Mouse (Mus musculus) stomach, embryonic 14.5 days (tissue): Measurements from ENCODE around the gene Rap2c. TPM values are rescaled to one million over a fixed set of nuclear protein-coding genes. Genes with fewer than 3 reads are reported as not detected.

Experiments used
- ATAC-seq: fragments of 200-750 bp; cut with Nextera tagmentation; 2 replicates; pipeline ENCODE4 v1.8.0; 2017; ENCODE audit warnings: low read depth, moderate TSS enrichment; ENCODE audit not compliant: insufficient number of reproducible peaks, insufficient read depth, low FRiP score
- H3K27ac ChIP-seq: fragments of 300-500 bp; sonication (generic); 2 replicates; pipeline ENCODE4 v1.5.1; 2014; ENCODE audit warnings: mild to moderate bottlenecking, low read length, moderate library complexity, mixed read lengths
- H3K27me3 ChIP-seq: fragments of 300-500 bp; sonication (generic); 2 replicates; pipeline ENCODE4 v1.6.1; 2014; ENCODE audit warnings: low read length, control low read depth, mixed read lengths; ENCODE audit not compliant: control insufficient read depth, insufficient read depth
- H3K36me3 ChIP-seq: fragments of 300-500 bp; sonication (generic); 2 replicates; pipeline ENCODE4 v1.6.1; 2014; ENCODE audit warnings: mild to moderate bottlenecking, control low read depth, low read length, moderate library complexity, mixed read lengths; ENCODE audit not compliant: control insufficient read depth, insufficient read depth
- H3K4me1 ChIP-seq: fragments of 300-500 bp; sonication (generic); 2 replicates; pipeline ENCODE4 v1.6.1; 2014; ENCODE audit warnings: low read length, control low read depth, mixed read lengths; ENCODE audit not compliant: control insufficient read depth, insufficient read depth
- H3K4me2 ChIP-seq: fragments of 300-500 bp; sonication (generic); replicated peaks from 2 replicates; pipeline ENCODE4 v1.6.1; 2014; ENCODE audit warnings: low read depth, low read length, control low read depth
- H3K4me3 ChIP-seq: fragments of 300-500 bp; sonication (generic); 2 replicates; pipeline ENCODE4 v1.5.1; 2014; ENCODE audit warnings: low read depth, low read length, control low read depth
- H3K9ac ChIP-seq: fragments of 300-500 bp; sonication (generic); replicated peaks from 2 replicates; pipeline ENCODE4 v1.6.1; 2014; ENCODE audit warnings: low read depth, mild to moderate bottlenecking, control low read depth, low read length, moderate library complexity, mixed read lengths
- H3K9me3 ChIP-seq: fragments of 300-500 bp; sonication (generic); 2 replicates; pipeline ENCODE4 v1.6.1; 2016; ENCODE audit warnings: low read depth, low read length, control low read depth; ENCODE audit not compliant: control insufficient read depth
- WGBS: fragments of 180-500 bp; shearing (Covaris S2); extraction: QIAGEN DNeasy Blood & Tissue Kit; methylation state at CpG from one replicate; pipeline ENCODE4 v1.1.7; 2014; 5-methylcytosine and 5-hydroxymethylcytosine counted together
- polyA plus RNA-seq: library from polyadenylated mRNA; unstranded; fragments of >200 nt; fragmentation: Nextera tagmentation; extraction: Ambion mirVana; gene quantifications from 2 replicates; pipeline ENCODE4 v1.2.1, GENCODE M21; 2014

Rap2c gene
- polyA plus RNA-seq, 1 experiment from 2014 or later = 26.5 TPM

DNA sequence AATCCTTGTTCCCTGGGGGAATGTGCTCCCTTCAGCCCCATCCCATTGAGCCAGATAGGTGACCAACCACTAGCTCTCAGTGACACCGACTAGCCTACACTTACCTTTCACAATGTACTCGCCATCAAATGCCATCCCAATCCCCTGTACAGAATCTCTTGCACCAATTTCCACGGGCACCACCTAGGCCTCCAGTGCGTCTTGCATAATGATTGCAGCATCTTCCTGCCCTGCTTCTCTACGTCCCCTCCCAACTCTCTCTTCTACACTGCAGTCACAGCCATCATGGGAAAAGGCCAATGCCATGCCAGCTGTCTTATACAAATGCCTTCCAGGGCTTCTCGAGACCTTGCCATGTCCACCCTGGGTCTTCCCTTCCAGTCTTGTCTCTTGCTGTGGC lies 27.9 kb downstream of the Rap2c start:
- Histone ChIP-seq H3K27ac (no peak overlapping the region), H3K4me1 (no peaks in the 10 kb centered on the region), H3K36me3 (no peaks in the 10 kb centered on the region), H3K9ac (no peak overlapping the region), H3K4me3 (no peak overlapping the region), H3K4me2 (no peak overlapping the region), H3K9me3 (no peaks in the 10 kb centered on the region), H3K27me3 (no peaks in the 10 kb centered on the region)
- ATAC-seq = no peak
- WGBS = 82% methylated on average over 6 of the region's 6 CpGs

DNA sequence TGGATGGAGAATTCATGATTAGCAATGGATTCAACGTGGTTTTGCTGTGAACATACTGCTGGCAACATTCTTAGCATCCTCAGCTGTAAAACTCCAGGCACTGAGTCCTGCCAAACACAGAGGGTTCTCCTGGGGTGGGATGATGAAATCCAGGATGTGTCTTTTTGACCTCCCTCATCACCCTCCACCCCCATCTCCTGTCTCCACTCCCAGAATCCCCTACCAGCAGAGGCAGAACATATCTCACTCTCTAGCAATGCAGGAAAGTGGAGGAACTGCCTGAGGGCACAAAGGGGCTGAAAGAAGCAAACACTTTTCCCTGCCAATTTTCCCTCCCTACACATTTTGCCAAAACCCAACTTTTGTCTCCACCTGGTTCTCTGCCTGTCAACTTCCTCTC lies 29.2 kb downstream of the Rap2c start:
- Histone ChIP-seq H3K4me1 (no peaks in the 10 kb centered on the region), H3K27ac (no peak overlapping the region)
- ATAC-seq = no peak

DNA sequence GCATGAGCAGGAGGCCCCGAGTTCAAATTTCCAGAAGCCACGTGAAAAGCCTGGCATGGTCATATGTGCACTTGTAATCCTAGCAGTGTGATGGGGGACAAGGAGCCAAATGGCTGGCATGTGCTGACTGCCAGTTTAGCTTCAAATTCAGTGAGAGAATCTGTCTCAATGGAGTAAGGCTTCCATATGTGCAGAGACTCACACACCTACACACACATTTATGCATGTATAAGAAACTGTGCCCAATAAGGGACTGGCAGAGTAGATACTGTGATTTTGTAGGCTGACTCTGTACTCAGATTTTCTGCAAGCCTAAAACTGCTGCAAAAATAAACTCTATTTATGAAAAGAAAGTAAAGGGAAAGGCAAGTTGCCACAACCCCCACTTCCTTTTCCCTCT lies 39.4 kb downstream of the Rap2c start:
- no peak overlapping the region for H3K9ac ChIP-seq

More for the DNA sequence above, 29.2 kb downstream of the Rap2c start:
- Histone ChIP-seq H3K4me3 (no peak overlapping the region), H3K27me3 (no peaks in the 10 kb centered on the region), H3K4me2 (no peak overlapping the region), H3K9ac (no peak overlapping the region), H3K9me3 (no peaks in the 10 kb centered on the region), H3K36me3 (no peaks in the 10 kb centered on the region)
- WGBS = 39% methylated on average over 1 of the region's 1 CpGs

DNA sequence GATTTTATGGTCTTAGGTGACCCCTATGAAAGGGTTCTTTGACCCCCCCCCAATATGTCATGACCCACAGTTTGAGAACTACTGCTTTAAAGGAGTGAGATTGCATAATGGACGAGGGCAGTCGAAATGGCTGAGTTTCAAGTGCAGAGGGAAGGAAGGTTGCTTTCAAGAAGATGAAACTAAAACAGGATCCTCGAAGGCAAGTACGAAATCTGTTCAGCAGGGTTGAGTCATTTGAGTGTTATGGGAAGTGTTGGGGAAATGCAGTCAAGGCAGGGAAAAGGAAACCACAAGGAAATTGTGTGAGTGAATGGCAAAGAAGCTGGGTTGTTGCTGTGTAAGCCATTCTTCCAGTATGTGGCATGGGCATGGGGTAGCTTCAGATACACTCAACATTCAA lies 45.7 kb downstream of the Rap2c start:
- Histone ChIP-seq H3K4me2 (no peak overlapping the region), H3K9ac (no peak overlapping the region), H3K4me1 (peaks cover 4% of the 10 kb centered on the region; the same call in 1 of the 2 replicates), H3K27ac (no peak overlapping the region), H3K9me3 (no peaks in the 10 kb centered on the region), H3K36me3 (no peaks in the 10 kb centered on the region), H3K27me3 (no peaks in the 10 kb centered on the region), H3K4me3 (no peak overlapping the region)
- WGBS = 81% methylated on average over 4 of the region's 4 CpGs
- no peak for ATAC-seq

More for the DNA sequence above, 39.4 kb downstream of the Rap2c start:
- Histone ChIP-seq H3K27ac (no peak overlapping the region), H3K36me3 (no peaks in the 10 kb centered on the region), H3K4me3 (no peak overlapping the region), H3K9me3 (no peaks in the 10 kb centered on the region), H3K4me2 (no peak overlapping the region), H3K27me3 (no peaks in the 10 kb centered on the region), H3K4me1 (no peaks in the 10 kb centered on the region)
- 75% methylated on average over 2 of the region's 2 CpGs for WGBS
- no peak for ATAC-seq

DNA sequence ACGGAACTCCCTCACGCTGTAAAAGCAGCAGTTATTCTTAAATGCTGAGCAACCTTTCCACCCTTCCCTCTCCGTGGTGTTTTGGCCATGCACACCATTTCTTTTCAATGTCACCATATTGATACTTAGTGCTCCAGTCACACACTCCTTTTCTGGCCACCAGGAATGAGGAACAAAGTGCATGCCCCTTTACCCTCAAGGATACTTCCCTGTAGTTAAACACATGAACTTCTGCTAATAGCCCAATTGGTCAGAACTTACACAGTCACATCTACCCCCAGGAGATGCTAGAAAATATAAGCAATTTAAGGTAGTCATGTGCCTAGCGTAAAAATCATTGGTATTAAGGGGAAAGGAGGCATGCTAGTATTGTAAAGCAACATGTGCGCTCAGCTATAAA lies 47.9 kb downstream of the Rap2c start:
- ATAC-seq = no peak
- Histone ChIP-seq H3K27me3 (no peaks in the 10 kb centered on the region), H3K4me2 (no peak overlapping the region), H3K9ac (no peak overlapping the region), H3K27ac (no peak overlapping the region), H3K9me3 (no peaks in the 10 kb centered on the region), H3K36me3 (no peaks in the 10 kb centered on the region), H3K4me3 (no peak overlapping the region), H3K4me1 (peaks cover 4% of the 10 kb centered on the region; the same call in 1 of the 2 replicates)
- 88% methylated on average over 5 of the region's 5 CpGs for WGBS

DNA sequence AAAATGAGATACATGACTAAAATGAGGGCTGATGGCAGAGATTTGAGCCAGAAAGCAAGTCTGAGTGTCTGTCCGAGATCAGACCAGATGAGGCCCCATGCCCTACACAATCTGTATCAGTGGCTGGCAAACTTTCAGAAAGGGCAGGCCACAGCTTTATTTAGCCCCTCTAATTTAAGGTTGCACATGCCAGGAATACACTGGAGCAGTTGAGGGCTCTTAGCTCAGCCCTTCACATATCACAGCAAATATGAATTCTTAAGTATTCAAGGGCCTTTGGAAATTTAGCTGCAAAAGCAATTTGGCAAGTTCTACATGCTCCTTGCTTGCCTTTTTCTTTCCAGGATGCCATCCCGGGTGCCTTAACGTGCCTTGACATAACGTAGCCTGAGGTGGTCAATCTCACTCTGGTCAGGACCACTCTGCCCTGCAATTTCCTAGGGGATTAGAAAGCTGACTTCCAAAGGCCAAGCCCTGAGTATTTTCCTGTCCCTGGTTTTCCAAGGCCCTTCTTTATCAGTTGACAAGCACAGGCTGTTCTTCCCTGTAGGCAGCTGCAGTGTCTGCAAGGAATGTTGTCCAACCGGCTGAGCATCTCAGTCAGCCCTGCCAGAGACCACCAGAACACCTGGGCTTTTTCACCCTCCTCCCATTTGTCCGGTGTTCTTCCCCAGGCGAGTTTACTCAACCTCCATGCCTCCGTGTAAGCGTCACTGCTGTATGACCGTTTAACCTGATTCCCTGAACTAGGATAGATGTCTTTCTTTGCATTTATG lies 49.5 kb downstream of the Rap2c start:
- Histone ChIP-seq H3K36me3 (no peaks in the 10 kb centered on the region), H3K9ac (no peak overlapping the region), H3K4me1 (peaks cover 4% of the 10 kb centered on the region; the same call in 1 of the 2 replicates), H3K9me3 (no peaks in the 10 kb centered on the region), H3K27me3 (no peaks in the 10 kb centered on the region), H3K27ac (no peak overlapping the region), H3K4me2 (no peak overlapping the region), H3K4me3 (no peak overlapping the region)
- no peak for ATAC-seq
- 47% methylated on average over 10 of the region's 10 CpGs for WGBS

DNA sequence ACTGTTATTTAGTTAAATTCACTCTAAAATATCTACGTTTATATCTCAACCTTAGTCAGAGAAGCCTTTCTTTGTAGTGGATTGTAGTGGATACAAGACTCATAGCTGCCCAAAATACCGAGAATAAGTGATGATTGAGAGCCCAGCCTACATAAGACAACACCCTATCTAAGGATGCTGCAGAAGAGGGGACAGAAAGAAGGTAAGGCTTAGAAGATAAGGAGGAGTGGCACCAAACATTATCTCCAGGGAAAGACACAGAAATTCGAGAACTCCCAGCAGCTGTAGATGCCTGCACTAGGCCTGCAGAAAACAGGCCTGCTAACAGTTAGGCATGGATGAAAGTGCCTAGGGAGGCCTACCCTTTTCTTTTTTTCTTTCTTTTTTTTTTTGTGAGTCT lies 52.7 kb downstream of the Rap2c start:
- Histone ChIP-seq H3K4me3 (no peak overlapping the region), H3K9ac (no peak overlapping the region), H3K4me1 (peaks cover 4% of the 10 kb centered on the region; the same call in 1 of the 2 replicates), H3K36me3 (no peaks in the 10 kb centered on the region), H3K27ac (no peak overlapping the region), H3K9me3 (no peaks in the 10 kb centered on the region), H3K4me2 (no peak overlapping the region), H3K27me3 (no peaks in the 10 kb centered on the region)
- WGBS = 74% methylated on average over 3 of the region's 3 CpGs
- ATAC-seq = no peak

DNA sequence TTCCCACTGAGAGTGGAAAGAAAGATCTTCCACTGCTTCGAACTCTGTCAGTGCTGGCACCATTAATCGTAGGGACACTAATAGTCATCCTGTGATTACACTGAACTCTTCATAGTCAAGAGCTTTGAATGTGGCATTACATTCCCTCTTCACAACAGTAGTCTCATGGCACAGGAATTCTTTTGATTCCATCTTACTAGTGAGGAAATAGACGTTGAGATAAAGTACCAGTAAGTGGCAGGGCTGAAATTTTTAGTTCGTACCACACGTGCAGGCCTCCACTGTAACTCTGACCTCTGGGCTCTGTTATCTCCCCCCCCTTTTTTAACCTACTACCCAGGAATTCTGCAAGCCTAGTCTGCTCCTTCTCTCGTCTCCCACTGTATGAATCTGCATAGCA lies 54.9 kb downstream of the Rap2c start:
- no peaks in the 10 kb centered on the region for H3K4me1 ChIP-seq
- no peaks in the 10 kb centered on the region for H3K9me3 ChIP-seq
- H3K4me3 ChIP-seq = no peak overlapping the region
- no peak overlapping the region for H3K27ac ChIP-seq
- H3K36me3 ChIP-seq = no peaks in the 10 kb centered on the region
- ATAC-seq = no peak
- H3K27me3 ChIP-seq = no peaks in the 10 kb centered on the region
- H3K9ac ChIP-seq = no peak overlapping the region
- 61% methylated on average over 6 of the region's 6 CpGs for WGBS
- no peak overlapping the region for H3K4me2 ChIP-seq
